Mouse (Mus musculus) liver, embryonic 13.5 days (tissue): Measurements from ENCODE around the gene Fnip2. TPM values are rescaled to one million over a fixed set of nuclear protein-coding genes. Genes with fewer than 3 reads are reported as not detected.
"Not testable (repeated sequence)": the region's sequence is repeated elsewhere in the genome, so short reads cannot be mapped to it uniquely, and the experiment has no call there.

Experiments used
- ATAC-seq: fragments of 200-750 bp; cut with Nextera tagmentation; 2 replicates; pipeline ENCODE4 v1.8.0; 2017; ENCODE audit warnings: low read depth, mild to moderate bottlenecking, moderate number of reproducible peaks, moderate library complexity
- DNase-seq: peaks from one replicate; pipeline ENCODE4 v3.0.0; 2022
- H3K27ac ChIP-seq: fragments of 300-500 bp; sonication (generic); 2 replicates; pipeline ENCODE4 v1.5.1; 2015; ENCODE audit warnings: moderate library complexity, mild to moderate bottlenecking, inconsistent platforms
- H3K27me3 ChIP-seq: fragments of 300-500 bp; sonication (generic); 2 replicates; pipeline ENCODE4 v1.6.1; 2015; ENCODE audit warnings: mild to moderate bottlenecking, inconsistent platforms
- H3K36me3 ChIP-seq: fragments of 300-500 bp; sonication (generic); 2 replicates; pipeline ENCODE4 v1.6.1; 2015; ENCODE audit warnings: mild to moderate bottlenecking, inconsistent platforms
- H3K4me1 ChIP-seq: fragments of 300-500 bp; sonication (generic); replicated peaks from 2 replicates; pipeline ENCODE4 v1.6.1; 2015; ENCODE audit warnings: inconsistent platforms
- H3K4me2 ChIP-seq: fragments of 300-500 bp; sonication (generic); 2 replicates; pipeline ENCODE4 v1.6.1; 2015; ENCODE audit warnings: inconsistent platforms, mild to moderate bottlenecking, moderate library complexity
- H3K4me3 ChIP-seq: fragments of 300-500 bp; sonication (generic); replicated peaks from 2 replicates; pipeline ENCODE4 v1.5.1; 2015; ENCODE audit warnings: mild to moderate bottlenecking, inconsistent platforms
- H3K9ac ChIP-seq: fragments of 300-500 bp; sonication (generic); 2 replicates; pipeline ENCODE4 v1.6.1; 2015; ENCODE audit warnings: mild to moderate bottlenecking, inconsistent platforms
- H3K9me3 ChIP-seq: fragments of 300-500 bp; sonication (generic); replicated peaks from 2 replicates; pipeline ENCODE4 v1.6.1; 2016; ENCODE audit warnings: inconsistent platforms
- WGBS: fragments of 180-500 bp; shearing (Covaris S2); methylation state at CpG from one replicate; pipeline ENCODE4 v1.1.7; 2015; ENCODE audit not compliant: insufficient replicate concordance; 5-methylcytosine and 5-hydroxymethylcytosine counted together
- polyA plus RNA-seq: library from polyadenylated mRNA; unstranded; fragments of >200 nt; fragmentation: Nextera tagmentation; extraction: Ambion mirVana; gene quantifications from 2 replicates; pipeline ENCODE4 v1.2.1, GENCODE M21; 2015

The Fnip2 gene
- polyA plus RNA-seq, 1 experiment from 2014 or later = 3.5 TPM

DNA sequence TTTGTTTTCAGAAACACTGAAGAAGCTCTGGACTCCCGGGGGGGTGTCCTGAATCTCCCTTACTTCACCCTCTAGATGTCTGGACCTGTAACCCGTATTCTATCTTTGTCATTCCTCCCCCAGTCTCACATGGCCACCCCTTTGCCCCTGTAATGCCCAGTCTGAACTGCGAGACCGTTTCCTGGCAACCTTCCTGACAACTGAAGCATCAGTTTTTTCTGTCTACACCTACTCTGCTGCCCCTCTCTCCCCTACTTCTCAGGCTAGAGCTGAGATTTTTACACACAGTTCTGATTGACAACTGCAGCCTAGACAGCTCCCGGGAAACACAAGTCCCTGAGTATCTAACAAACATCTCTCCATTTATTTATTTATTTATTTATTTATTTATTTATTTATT lies 9.3 kb upstream of the Fnip2 start:
- no peak overlapping the region for H3K4me3 ChIP-seq
- no peaks in the 10 kb centered on the region for H3K27me3 ChIP-seq
- no peak overlapping the region for H3K9ac ChIP-seq
- peaks cover 86% of the 10 kb centered on the region for H3K4me1 ChIP-seq
- H3K9me3 ChIP-seq = no peaks in the 10 kb centered on the region
- H3K27ac ChIP-seq = peak overlapping the region; percentile 39; the same call in 1 of the 2 replicates
- H3K4me2 ChIP-seq = no peak overlapping the region
- 41% methylated on average over 5 of the region's 5 CpGs for WGBS
- no peak for ATAC-seq
- H3K36me3 ChIP-seq = no peaks in the 10 kb centered on the region
- no peak for DNase-seq

GRCm38 (mm10) chr3:79576468-79576816 lies 8.8 kb upstream of the Fnip2 start:
- Histone ChIP-seq H3K4me1 (peaks cover 82% of the 10 kb centered on the region), H3K36me3 (no peaks in the 10 kb centered on the region), H3K9ac (no peak overlapping the region), H3K4me3 (no peak overlapping the region), H3K27me3 (no peaks in the 10 kb centered on the region), H3K9me3 (no peaks in the 10 kb centered on the region), H3K4me2 (no peak overlapping the region), H3K27ac (peak overlapping the region; percentile 39; the same call in 1 of the 2 replicates)
- 24% methylated on average over 3 of the region's 3 CpGs for WGBS
- DNase-seq (no peak), ATAC-seq (no peak)

DNA sequence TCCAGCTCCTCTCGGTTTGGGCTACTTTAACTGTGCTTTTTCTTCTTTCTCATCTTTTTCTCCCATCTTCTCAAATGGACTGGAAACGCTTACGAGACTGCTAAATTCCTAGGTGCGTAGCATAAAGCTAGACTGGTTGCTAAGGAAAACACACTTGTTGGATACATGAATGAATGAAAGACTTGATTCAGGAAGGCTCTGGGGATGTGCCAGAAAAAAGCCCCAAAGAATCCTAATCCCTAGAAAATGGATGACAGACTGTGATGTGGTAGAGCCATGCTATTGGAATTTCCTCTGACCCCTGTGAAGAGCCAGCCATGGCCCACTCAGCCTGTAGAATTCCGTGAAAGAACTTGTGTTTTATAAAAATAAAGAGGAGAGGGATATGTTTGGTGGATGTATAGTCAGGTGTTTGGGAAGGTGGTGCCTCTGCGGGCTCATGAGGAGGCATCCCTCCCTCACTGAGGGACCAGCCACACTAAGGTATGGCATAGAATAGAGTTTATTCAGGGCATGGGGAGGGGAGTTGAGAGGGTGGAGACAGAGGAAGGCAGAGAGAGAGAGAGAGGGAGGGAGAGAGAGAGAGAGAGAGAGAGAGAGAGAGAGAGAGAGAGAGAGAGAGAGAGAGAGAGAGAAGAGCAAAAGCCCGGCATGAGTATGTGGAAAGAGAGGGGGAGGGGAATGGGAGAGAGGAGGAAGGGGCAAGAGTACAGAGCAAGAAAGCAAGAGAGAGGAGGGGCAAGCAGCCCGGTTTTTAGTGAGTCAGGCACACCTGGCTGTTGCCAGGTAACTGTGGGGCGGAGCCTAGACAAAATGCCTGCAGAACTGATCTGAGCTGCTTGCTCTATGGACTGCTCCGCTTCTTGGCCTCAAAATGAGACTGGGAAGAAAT lies 8.2 kb upstream of the Fnip2 start:
- Histone ChIP-seq H3K36me3 (no peaks in the 10 kb centered on the region), H3K9ac (0 out of 2 replicates have a peak overlapping the region, but pooled peaks have one; percentile 31), H3K27me3 (no peaks in the 10 kb centered on the region), H3K4me3 (no peak overlapping the region), H3K27ac (peak overlapping the region; percentile 96), H3K4me1 (peaks cover 76% of the 10 kb centered on the region), H3K4me2 (no peak overlapping the region), H3K9me3 (no peaks in the 10 kb centered on the region)
- DNase-seq = no peak
- ATAC-seq = no peak
- WGBS = 58% methylated on average over 10 of the region's 10 CpGs

GRCm38 (mm10) chr3:79574336-79574735 lies 6.7 kb upstream of the Fnip2 start:
- Histone ChIP-seq H3K4me1 (peaks cover 66% of the 10 kb centered on the region), H3K27ac (peak overlapping the region; percentile 96), H3K36me3 (no peaks in the 10 kb centered on the region), H3K27me3 (no peaks in the 10 kb centered on the region), H3K9ac (peak overlapping the region; percentile 63; the same call in 1 of the 2 replicates), H3K9me3 (no peaks in the 10 kb centered on the region), H3K4me3 (no peak overlapping the region), H3K4me2 (peak overlapping the region; percentile 63)
- ATAC-seq = peak; percentile 97
- peak; percentile 70 for DNase-seq
- 22% methylated on average over 3 of the region's 3 CpGs for WGBS

- not testable (repeated sequence) for H3K27me3 ChIP-seq, H3K9ac ChIP-seq, H3K4me3 ChIP-seq, DNase-seq, H3K4me2 ChIP-seq, H3K9me3 ChIP-seq, H3K36me3 ChIP-seq, ATAC-seq
- Histone ChIP-seq H3K4me1 (peaks cover 67% of the 10 kb centered on the region), H3K27ac (peak overlapping the region; percentile 4; the same call in 1 of the 2 replicates)
- 86% methylated on average over 5 of the region's 5 CpGs for WGBS
Measured at GRCm38 (mm10) chr3:79573376-79573775, 5.8 kb upstream of the Fnip2 start.

- ATAC-seq = no peak
- H3K27ac ChIP-seq = peak overlapping the region; percentile 4; the same call in 1 of the 2 replicates
- H3K9me3 ChIP-seq = no peaks in the 10 kb centered on the region
- DNase-seq = no peak
- WGBS = 63% methylated on average over 3 of the region's 3 CpGs
- no peak overlapping the region for H3K4me2 ChIP-seq
- H3K4me1 ChIP-seq = peaks cover 60% of the 10 kb centered on the region
- H3K27me3 ChIP-seq = no peaks in the 10 kb centered on the region
- H3K36me3 ChIP-seq = no peaks in the 10 kb centered on the region
- H3K9ac ChIP-seq = no peak overlapping the region
- H3K4me3 ChIP-seq = no peak overlapping the region
Measured at GRCm38 (mm10) chr3:79572399-79572798, 4.8 kb upstream of the Fnip2 start.

DNA sequence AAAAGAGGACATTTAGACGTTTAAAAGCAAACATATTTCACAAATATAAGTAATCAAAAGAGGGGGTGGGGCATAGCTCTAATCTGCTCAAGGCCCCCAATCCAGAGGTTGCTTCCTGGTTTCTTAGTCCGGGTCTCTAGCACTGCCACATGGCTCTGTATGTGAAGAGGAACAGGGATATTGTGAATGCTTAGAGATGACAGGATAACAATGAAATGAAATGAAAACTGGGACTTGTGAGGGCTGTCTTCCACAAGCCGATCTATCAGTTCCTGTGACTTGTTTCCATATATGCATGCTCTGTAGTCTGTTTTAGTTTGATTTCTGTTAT lies 1.7 kb upstream of the Fnip2 start:
- no peak overlapping the region for H3K4me3 ChIP-seq
- H3K27ac ChIP-seq = peak overlapping the region; percentile 95; the same call in 1 of the 2 replicates
- H3K4me1 ChIP-seq = peaks cover 61% of the 10 kb centered on the region
- 76% methylated on average over 3 of the region's 3 CpGs for WGBS
- H3K4me2 ChIP-seq = no peak overlapping the region
- ATAC-seq = no peak
- no peaks in the 10 kb centered on the region for H3K9me3 ChIP-seq
- no peaks in the 10 kb centered on the region for H3K27me3 ChIP-seq
- no peak overlapping the region for H3K9ac ChIP-seq
- no peak for DNase-seq
- no peaks in the 10 kb centered on the region for H3K36me3 ChIP-seq

DNA sequence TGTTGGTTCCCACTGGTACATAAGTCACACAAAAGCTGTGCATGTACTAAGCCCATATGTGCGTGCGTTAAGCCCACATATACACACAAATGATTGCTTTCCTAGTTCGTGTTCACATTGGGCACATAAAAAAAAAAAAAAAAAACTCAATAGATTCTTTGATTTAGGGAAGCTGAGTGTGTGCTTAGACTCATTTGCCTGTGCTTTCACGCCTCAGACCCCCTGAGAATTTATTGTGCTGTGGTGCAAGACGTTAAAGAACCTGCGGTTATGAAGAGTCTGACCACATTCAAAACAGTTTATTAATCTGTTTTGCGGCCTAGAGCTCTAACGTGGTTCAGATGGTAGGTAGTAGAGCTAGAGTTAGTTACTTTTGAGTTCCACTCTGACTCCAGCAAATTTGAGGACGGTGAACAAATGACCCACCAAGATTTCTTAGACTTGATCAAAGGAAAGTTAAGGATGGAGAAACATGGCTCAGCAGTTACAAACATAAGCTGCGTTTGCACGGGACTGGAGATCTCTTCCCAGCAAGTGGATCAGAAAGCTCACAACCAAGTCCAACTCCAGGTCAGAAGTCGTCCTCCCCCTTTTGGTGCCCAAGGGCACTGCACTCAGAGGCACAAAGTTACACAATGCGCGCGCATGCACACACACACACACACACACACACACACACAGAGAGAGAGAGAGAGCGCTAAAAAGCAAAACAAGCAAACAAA lies 1.2 kb upstream of the Fnip2 start:
- Histone ChIP-seq H3K27ac (peak overlapping the region; percentile 95), H3K4me1 (peaks cover 59% of the 10 kb centered on the region), H3K4me3 (peak overlapping the region; percentile 97), H3K4me2 (peak overlapping the region; percentile 82), H3K9me3 (no peaks in the 10 kb centered on the region), H3K9ac (peak overlapping the region; percentile 67), H3K36me3 (no peaks in the 10 kb centered on the region), H3K27me3 (no peaks in the 10 kb centered on the region)
- ATAC-seq (no peak), DNase-seq (no peak)
- 87% methylated on average over 16 of the region's 16 CpGs for WGBS

DNA sequence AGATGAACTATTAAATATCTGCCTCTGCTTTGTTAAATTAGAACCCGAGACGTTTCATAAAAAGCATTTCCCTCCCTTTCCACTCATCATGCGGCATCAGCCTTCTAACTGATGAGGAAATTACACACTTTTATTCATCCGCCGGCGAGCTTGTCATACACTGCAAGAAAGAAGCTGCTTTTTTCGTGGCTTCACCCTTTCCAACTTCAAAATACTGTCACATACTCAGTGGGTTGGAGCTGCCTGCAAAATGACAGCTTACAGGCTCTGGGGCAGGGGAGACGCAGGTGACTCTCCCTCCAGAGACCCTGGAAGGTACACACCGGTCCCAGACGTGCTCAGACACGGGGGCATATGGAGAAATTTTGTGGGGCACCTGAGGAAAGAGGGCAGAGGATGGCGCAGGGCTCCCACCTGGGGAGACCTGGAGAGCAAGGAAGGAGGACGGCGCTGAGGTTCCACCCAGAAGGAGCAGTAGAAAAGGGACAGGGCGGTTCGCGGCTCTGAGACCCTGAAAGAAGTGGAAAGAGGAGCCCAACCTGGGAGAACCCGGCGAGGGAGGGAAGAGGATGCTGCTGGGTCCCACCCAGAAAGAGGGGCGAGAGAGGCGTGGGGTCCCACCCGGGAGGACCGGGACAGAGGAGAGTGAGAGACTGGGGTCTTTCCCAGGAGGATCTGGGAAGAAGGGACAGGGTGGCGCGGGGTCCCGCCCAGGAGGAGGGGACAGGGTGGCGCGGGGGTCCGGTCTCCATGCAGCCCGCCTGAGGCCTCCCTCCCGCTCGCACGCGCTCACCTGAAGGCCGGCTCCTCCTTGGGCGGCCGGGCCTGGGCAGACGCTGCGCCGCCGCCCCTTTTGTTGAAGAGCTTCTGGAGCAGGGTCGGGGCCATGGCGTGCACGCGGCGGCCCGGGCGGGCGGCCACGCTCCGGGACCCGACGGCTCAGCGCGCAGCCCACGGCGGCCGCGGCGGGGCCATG lies 592 bp downstream of the Fnip2 start:
- ATAC-seq (peak; percentile 41), DNase-seq (no peak)
- H3K4me1 ChIP-seq = peaks cover 57% of the 10 kb centered on the region

DNA sequence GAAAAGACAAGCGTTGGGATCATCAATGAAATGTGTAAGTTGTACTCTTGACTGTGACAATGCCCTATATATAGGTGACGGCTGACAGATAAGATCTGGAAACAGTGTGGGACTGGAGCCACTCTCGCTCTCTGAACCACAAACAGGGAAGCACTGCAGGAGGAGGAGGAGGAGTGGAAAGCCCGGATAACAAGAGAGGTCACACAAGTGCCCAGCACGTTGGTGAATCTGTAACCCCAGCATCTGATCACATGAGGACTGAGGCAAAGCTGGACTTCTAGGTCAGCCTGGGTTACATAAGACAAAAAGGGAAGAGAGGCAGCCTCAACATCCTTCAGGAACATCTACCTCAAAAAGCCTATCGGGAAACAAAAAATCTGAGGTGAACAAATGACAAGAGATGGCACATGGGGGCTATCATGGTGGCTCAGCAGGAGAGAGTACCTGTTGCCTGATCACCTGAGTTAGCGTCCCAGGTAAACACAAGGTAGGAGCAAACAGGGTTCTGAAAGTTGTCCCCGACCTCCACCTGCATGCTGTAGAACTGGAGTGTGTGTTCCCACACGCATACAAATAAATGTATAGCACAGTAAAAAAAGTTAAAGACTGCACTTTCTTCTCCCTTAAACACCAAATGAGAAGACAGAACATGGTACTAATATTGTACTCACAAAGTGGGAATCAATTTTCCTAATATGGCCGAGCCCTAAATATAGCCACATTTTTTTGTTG lies 2.6 kb downstream of the Fnip2 start:
- Histone ChIP-seq H3K4me1 (peaks cover 63% of the 10 kb centered on the region), H3K27me3 (no peaks in the 10 kb centered on the region), H3K4me3 (peak overlapping the region; percentile 97), H3K9ac (peak overlapping the region; percentile 99), H3K9me3 (no peaks in the 10 kb centered on the region), H3K36me3 (peaks cover 12% of the 10 kb centered on the region; the same call in 1 of the 2 replicates), H3K4me2 (peak overlapping the region; percentile 82), H3K27ac (peak overlapping the region; percentile 34; the same call in 1 of the 2 replicates)
- no peak for DNase-seq
- 45% methylated on average over 10 of the region's 10 CpGs for WGBS
- no peak for ATAC-seq

More for the DNA sequence above, 592 bp downstream of the Fnip2 start:
- Histone ChIP-seq H3K27me3 (no peaks in the 10 kb centered on the region), H3K9me3 (no peaks in the 10 kb centered on the region), H3K4me2 (peak overlapping the region; percentile 82), H3K9ac (peak overlapping the region; percentile 99), H3K27ac (peak overlapping the region; percentile 95), H3K36me3 (peaks cover 8% of the 10 kb centered on the region; the same call in 1 of the 2 replicates), H3K4me3 (peak overlapping the region; percentile 97)
- 3% methylated on average over 37 of the region's 60 CpGs for WGBS
